In the genomic region with DNA sequence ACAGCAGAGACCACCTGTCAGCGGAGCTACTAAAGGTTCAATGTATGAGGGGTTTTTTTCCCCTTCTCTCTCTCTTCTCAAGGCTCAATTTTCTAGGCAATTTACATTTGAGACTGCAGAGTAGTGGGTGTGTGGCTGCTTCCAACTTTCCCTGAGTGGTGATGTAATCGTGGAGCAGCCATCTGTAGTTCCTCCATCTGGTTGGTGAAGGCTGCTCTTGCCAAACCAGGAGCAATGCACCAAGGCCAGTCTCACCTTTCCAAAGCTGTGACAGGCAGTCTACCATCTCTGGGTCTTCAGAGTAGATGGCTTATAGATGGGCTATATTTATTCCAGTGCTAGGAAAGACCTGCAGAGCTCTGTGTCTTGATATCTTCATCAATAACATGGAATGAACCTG, we compare ENCODE assay signal across 10 mouse cellular contexts.
A peak's percentile ranks its signal among the peaks of the same experiment; 100 is the strongest.
DNase-seq lines count a peak whose midpoint lies in the region.
"Had no signal": no experiment of that assay in that cellular context is flagged by ENCODE, and none has a peak within 500 bp of the region (broad histone marks: within the 10 kb centered on the region; RNA-seq: fewer than 3 reads in every experiment).

No protein-coding gene starts in this region.

- peak; percentile 57 for DNase-seq in left cerebral cortex, adult 11 months (ENCODE audit: low spot score)
- DNase-seq in left cerebral cortex, postnatal 10 days (ENCODE audit: extremely low spot score in 1 of 2, low spot score in 2 of 2), result no peak
- peak; percentile 87 to 88 for DNase-seq in cerebellum, postnatal 25 days
- DNase-seq in layer of hippocampus, adult 9-11 months, result peak; percentile 86
- DNase-seq in right cerebral cortex, postnatal 25 days, result peak; percentile 77
- no peak for DNase-seq in thymus, postnatal 36 days
- DNase-seq in lung, postnatal 36 days, result no peak
- no peak for DNase-seq in embryo, embryonic 10 days (ENCODE audit: low spot score)
- DNase-seq: adrenal gland, adult 8-10 months; heart, adult 18-20 months had no signal

- intact Hi-C loops in left cerebral cortex, postnatal 10 days (cut with DNase I), result no loop called here

Comparison
In these comparisons a context has a peak if more than half of its experiments do, and no peak if none do; other contexts are left out.
1. DNase-seq: peak in left cerebral cortex, adult 11 months (single experiment), cerebellum, postnatal 25 days (2 of 2), layer of hippocampus, adult 9-11 months (single experiment) and right cerebral cortex, postnatal 25 days (single experiment); none in left cerebral cortex, postnatal 10 days (0 of 2), thymus, postnatal 36 days (0 of 2), lung, postnatal 36 days (single experiment) and embryo, embryonic 10 days (single experiment).